Mouse (Mus musculus) heart, postnatal 0 days (tissue): Measurements from ENCODE around the gene Ntm.

Experiments used
- CTCF ChIP-seq: IDR thresholded peaks from 2 replicates; pipeline ENCODE4 v1.5.1; 2016; ENCODE audit warnings: antibody characterized with exemption, control low read depth, low read depth
- EP300 ChIP-seq: IDR thresholded peaks from 2 replicates; pipeline ENCODE4 v1.6.1; 2016; ENCODE audit warnings: antibody characterized with exemption, low read depth

- TF ChIP-seq CTCF = no peak
- no peak for TF ChIP-seq EP300
Measured at GRCm38 (mm10) chr9:29961954-29962867, 730 bp downstream of the Ntm start.
